Mouse (Mus musculus): Measurements from ENCODE around the gene Lin7a.

The Lin7a gene

GRCm38 (mm10) chr10:107405347-107405746 lies 133.9 kb downstream of the Lin7a start:
- in situ Hi-C loops (cut with MboI; ENCODE audit: unreplicated experiment in 2 of 2): no loop called here

- in situ Hi-C loops (cut with MboI; ENCODE audit: unreplicated experiment in 2 of 2): no loop called here
These were observed 146.8 kb downstream of the Lin7a start for GRCm38 (mm10) chr10:107418306-107418705.

GRCm38 (mm10) chr10:107436967-107437366 lies 165.5 kb downstream of the Lin7a start:
- in situ Hi-C loops (cut with MboI; ENCODE audit: unreplicated experiment in 2 of 2): loop anchor here in 1 of 2 experiments (25.0 kb wide), 1 partner anchor 1000 kb away; no protein-coding TSS in a partner anchor

DNA sequence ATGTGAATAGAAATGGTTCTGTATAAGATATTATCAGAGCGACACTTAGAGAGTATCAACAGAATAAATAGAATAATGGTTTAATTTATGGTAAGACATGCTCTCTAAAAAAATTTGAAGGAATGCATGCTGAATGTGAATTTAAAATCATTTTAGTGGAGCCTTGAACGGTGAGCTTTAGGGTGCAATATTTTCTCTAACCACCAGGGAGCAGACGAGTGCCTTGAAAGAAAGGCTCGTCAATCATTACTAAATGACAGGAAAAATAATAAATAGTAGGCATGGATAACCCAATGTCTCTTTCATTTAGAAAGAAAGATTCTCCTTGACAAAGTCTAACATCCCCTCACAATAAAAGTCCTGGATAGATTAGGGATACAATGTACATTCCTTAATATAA lies 171.3 kb downstream of the Lin7a start:
- in situ Hi-C loops (cut with MboI; ENCODE audit: unreplicated experiment in 2 of 2): loop anchor here (10.0 to 25.0 kb wide), 2 partner anchors 995 to 1002 kb away; no protein-coding TSS in a partner anchor

DNA sequence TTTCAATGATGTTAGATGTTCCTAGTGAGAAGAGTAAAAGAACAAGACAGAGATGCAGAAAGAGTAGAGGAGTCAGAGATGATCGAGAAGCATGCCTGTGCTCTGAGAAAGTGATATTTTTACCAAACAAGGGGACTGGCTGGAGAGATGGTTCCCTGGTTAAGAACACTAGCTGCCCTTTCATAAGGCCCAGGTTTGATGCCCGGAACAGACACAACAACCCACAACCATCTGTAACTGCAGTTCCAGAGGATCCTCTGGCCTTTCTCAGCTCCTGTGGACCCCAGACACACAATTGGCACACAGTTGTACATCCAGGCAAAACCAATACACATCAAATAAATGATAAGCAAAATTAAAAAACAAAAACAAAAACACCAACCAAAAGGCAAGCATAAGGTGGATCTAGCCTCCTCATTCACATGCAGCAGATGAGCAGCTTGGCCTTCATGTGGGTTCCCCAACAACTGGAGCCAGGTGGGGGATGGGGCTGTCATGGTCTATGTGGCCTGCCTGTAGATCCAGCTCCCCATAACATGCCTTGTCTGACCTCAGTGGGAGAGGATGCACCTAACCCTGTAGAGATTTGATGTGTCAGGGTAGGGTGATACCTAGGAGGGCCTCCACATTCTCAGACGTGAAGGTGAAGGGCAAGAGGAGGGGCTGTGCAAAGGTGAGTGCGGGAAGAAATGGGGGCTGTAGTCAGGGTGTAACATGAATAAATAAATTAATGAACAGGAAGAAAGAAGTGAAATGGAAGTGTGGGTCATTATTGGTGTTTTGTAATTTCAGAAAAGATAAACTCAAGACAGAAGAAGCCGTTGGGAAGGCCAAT lies 178.2 kb downstream of the Lin7a start:
- in situ Hi-C loops (cut with MboI; ENCODE audit: unreplicated experiment in 2 of 2): loop anchor here (10.0 to 25.0 kb wide), 2 partner anchors 988 to 995 kb away; no protein-coding TSS in a partner anchor

DNA sequence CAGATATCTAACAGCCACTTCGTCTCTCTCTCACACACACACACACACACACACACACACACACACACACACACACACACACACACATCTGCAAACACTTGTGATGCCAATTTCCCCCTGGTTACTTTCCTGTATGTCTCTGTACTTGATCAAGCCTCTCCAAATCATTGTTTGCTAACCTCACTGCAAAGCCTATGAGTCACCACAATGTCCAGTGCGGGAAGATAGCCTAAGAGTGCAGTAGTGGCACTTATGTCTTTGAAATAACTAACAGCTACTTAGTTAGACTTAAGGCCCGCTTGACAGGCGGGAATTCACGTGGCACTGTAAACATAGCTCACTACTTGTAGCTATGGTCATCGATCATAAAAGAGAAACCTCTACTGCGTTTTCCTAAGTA lies 196.3 kb downstream of the Lin7a start:
- in situ Hi-C loops (cut with MboI; ENCODE audit: unreplicated experiment in 2 of 2): no loop called here

Measured in v-Abl transformed pro-B cells (cell line).